Mouse (Mus musculus) thymus, adult 2 months (tissue): ENCODE data around the gene Fads6. TPM values are rescaled to one million over a fixed set of nuclear protein-coding genes. Genes with fewer than 3 reads are reported as not detected.

Experiments used
- DNase-seq: peaks from one replicate; pipeline ENCODE4 v3.0.0; 2021
- H3K27ac ChIP-seq: fragments of 200-500 bp; 2 replicates; pipeline ENCODE4 v1.5.1; 2012; ENCODE audit warnings: low read length, control low read depth; ENCODE audit not compliant: control insufficient read depth, insufficient read depth
- H3K27me3 ChIP-seq: fragments of 200-500 bp; 2 replicates; pipeline ENCODE4 v1.6.1; 2012; ENCODE audit warnings: mild to moderate bottlenecking, low read length, moderate library complexity, mixed read lengths; ENCODE audit not compliant: control insufficient read depth, insufficient read depth
- H3K36me3 ChIP-seq: fragments of 200-500 bp; 2 replicates; pipeline ENCODE4 v1.6.1; 2012; ENCODE audit warnings: mild to moderate bottlenecking, low read length, moderate library complexity; ENCODE audit not compliant: control insufficient read depth, insufficient read depth
- H3K4me1 ChIP-seq: fragments of 200-500 bp; replicated peaks from 2 replicates; pipeline ENCODE4 v1.6.1; 2012; ENCODE audit warnings: low read length; ENCODE audit not compliant: control insufficient read depth, insufficient read depth
- H3K4me3 ChIP-seq: fragments of 200-500 bp; 2 replicates; pipeline ENCODE4 v1.5.1; 2012; ENCODE audit warnings: mild to moderate bottlenecking, low read length, control low read depth, moderate library complexity; ENCODE audit not compliant: control insufficient read depth, insufficient read depth
- CTCF ChIP-seq: fragments of 200-500 bp; IDR thresholded peaks from 2 replicates; pipeline ENCODE4 v1.5.1; 2012; ENCODE audit warnings: mild to moderate bottlenecking, control low read depth, low read length, moderate library complexity, borderline replicate concordance; ENCODE audit not compliant: control insufficient read depth, poor library complexity, insufficient read depth; ENCODE audit errors: extremely low read depth
- POLR2A ChIP-seq: fragments of 200-500 bp; IDR thresholded peaks from 2 replicates; pipeline ENCODE4 v1.6.1; 2012; ENCODE audit warnings: mild to moderate bottlenecking, low read length, control low read depth, moderate library complexity; ENCODE audit not compliant: control insufficient read depth, poor library complexity, insufficient read depth; ENCODE audit errors: extremely low read depth
- WGBS: fragments of 180-500 bp; shearing (Covaris S2); methylation state at CpG from one replicate; pipeline ENCODE4 v1.1.7; 2018; 5-methylcytosine and 5-hydroxymethylcytosine counted together
- polyA plus RNA-seq: library from polyadenylated mRNA; depleted of rRNA; stranded (reverse); fragments of >200 nt; gene quantifications from 2 replicates; pipeline ENCODE4 v1.2.3, GENCODE M21; 2012; rRNA removed

Gene Fads6
- polyA plus RNA-seq, result 1.6 and 2.1 TPM in 2 replicates

- H3K27me3 ChIP-seq, result no peaks in the 10 kb centered on the region
- H3K36me3 ChIP-seq, result no peaks in the 10 kb centered on the region
- peak within 1 kb of the TSS; percentile 48 for H3K4me3 ChIP-seq
- no peak within 1 kb of the TSS for H3K27ac ChIP-seq
- peaks cover 10% of the 10 kb centered on the region for H3K4me1 ChIP-seq
- TF ChIP-seq CTCF, result no peak
- no peak for TF ChIP-seq POLR2A
- WGBS, result 1% methylated on average over 44 of the region's 44 CpGs
- DNase-seq, result peak; percentile 74
Measured at GRCm38 (mm10) chr11:115297214-115297826, at the start of gene Fads6. Gene Fads6, minus strand, starts transcription at chr11:115297663.

GRCm38 (mm10) chr11:115345515-115345914 is 48.1 kb upstream of the Fads6 start:
- H3K27me3 ChIP-seq, result no peaks in the 10 kb centered on the region; the same call in 1 of the 2 replicates
- WGBS, result 44% methylated on average over 7 of the region's 7 CpGs
- 0 out of 2 replicates have a peak, but pooled peaks cover 2% of the 10 kb centered on the region for H3K4me1 ChIP-seq

GRCm38 (mm10) chr11:115344967-115345366 is 47.5 kb upstream of the Fads6 start:
- DNase-seq, result no peak
- 19% methylated on average over 12 of the region's 12 CpGs for WGBS
- Histone ChIP-seq H3K4me1 (0 out of 2 replicates have a peak, but pooled peaks cover 2% of the 10 kb centered on the region), H3K27me3 (no peaks in the 10 kb centered on the region; the same call in 1 of the 2 replicates), H3K36me3 (no peaks in the 10 kb centered on the region), H3K4me3 (no peak overlapping the region), H3K27ac (no peak overlapping the region)
- TF ChIP-seq CTCF, result no peak
- no peak for TF ChIP-seq POLR2A

More at GRCm38 (mm10) chr11:115345515-115345914, 48.1 kb upstream of the Fads6 start:
- DNase-seq, result no peak
- Histone ChIP-seq H3K36me3 (no peaks in the 10 kb centered on the region), H3K4me3 (no peak overlapping the region), H3K27ac (no peak overlapping the region)
- no peak for TF ChIP-seq CTCF
- no peak for TF ChIP-seq POLR2A

- H3K27ac ChIP-seq, result no peak overlapping the region
- no peaks in the 10 kb centered on the region; the same call in 1 of the 2 replicates for H3K27me3 ChIP-seq
- WGBS, result 74% methylated on average over 6 of the region's 6 CpGs
- 0 out of 2 replicates have a peak, but pooled peaks cover 2% of the 10 kb centered on the region for H3K4me1 ChIP-seq
- no peak for TF ChIP-seq POLR2A
- no peak for TF ChIP-seq CTCF
- no peak for DNase-seq
- H3K4me3 ChIP-seq, result no peak overlapping the region
- H3K36me3 ChIP-seq, result no peaks in the 10 kb centered on the region
Measured at GRCm38 (mm10) chr11:115341866-115342265, 44.4 kb upstream of the Fads6 start.

- TF ChIP-seq POLR2A (no peak), CTCF (no peak)
- no peaks in the 10 kb centered on the region for H3K36me3 ChIP-seq
- 69% methylated on average over 2 of the region's 2 CpGs for WGBS
- 0 out of 2 replicates have a peak, but pooled peaks cover 2% of the 10 kb centered on the region for H3K4me1 ChIP-seq
- no peak for DNase-seq
- H3K4me3 ChIP-seq, result no peak overlapping the region
- H3K27ac ChIP-seq, result no peak overlapping the region
- no peaks in the 10 kb centered on the region; the same call in 1 of the 2 replicates for H3K27me3 ChIP-seq
Measured at GRCm38 (mm10) chr11:115341246-115341645, 43.8 kb upstream of the Fads6 start.

- WGBS, result 90% methylated on average over 1 of the region's 1 CpGs
- no peak overlapping the region for H3K4me3 ChIP-seq
- peaks cover 11% of the 10 kb centered on the region; the same call in 1 of the 2 replicates for H3K27me3 ChIP-seq
- no peak for DNase-seq
- TF ChIP-seq POLR2A, result no peak
- TF ChIP-seq CTCF, result no peak
- no peaks in the 10 kb centered on the region for H3K4me1 ChIP-seq
- H3K36me3 ChIP-seq, result no peaks in the 10 kb centered on the region
- H3K27ac ChIP-seq, result no peak overlapping the region
Measured at GRCm38 (mm10) chr11:115337826-115338225, 40.4 kb upstream of the Fads6 start.

- H3K4me1 ChIP-seq, result no peaks in the 10 kb centered on the region
- H3K4me3 ChIP-seq, result no peak overlapping the region
- TF ChIP-seq CTCF (no peak), POLR2A (no peak)
- 6% methylated on average over 3 of the region's 3 CpGs for WGBS
- no peak for DNase-seq
- H3K27ac ChIP-seq, result no peak overlapping the region
- H3K36me3 ChIP-seq, result no peaks in the 10 kb centered on the region
- H3K27me3 ChIP-seq, result peaks cover 12% of the 10 kb centered on the region; the same call in 1 of the 2 replicates
Measured at GRCm38 (mm10) chr11:115337350-115337749, 39.9 kb upstream of the Fads6 start.
